Mouse (Mus musculus) limb, embryonic 10.5 days (tissue): ENCODE measurements around the gene Rasal3. TPM values are rescaled to one million over a fixed set of nuclear protein-coding genes. Genes with fewer than 3 reads are reported as not detected.

ENCODE experiments used
- DNase-seq: peaks from one replicate; pipeline ENCODE4 v3.0.0-alpha.2; 2017; ENCODE audit warnings: low spot score
- H3K27ac ChIP-seq: fragments of 300-500 bp; sonication (generic); 2 replicates; pipeline ENCODE4 v1.5.1; 2016; ENCODE audit warnings: mild to moderate bottlenecking
- H3K27me3 ChIP-seq: fragments of 300-500 bp; sonication (generic); 2 replicates; pipeline ENCODE4 v1.6.1; 2016; ENCODE audit warnings: low read depth, mild to moderate bottlenecking; ENCODE audit not compliant: poor library complexity, severe bottlenecking
- H3K36me3 ChIP-seq: fragments of 300-500 bp; sonication (generic); 2 replicates; pipeline ENCODE4 v1.6.1; 2016; ENCODE audit warnings: mild to moderate bottlenecking, moderate library complexity
- H3K4me1 ChIP-seq: fragments of 300-500 bp; sonication (generic); 2 replicates; pipeline ENCODE4 v1.6.1; 2016
- H3K4me3 ChIP-seq: fragments of 300-500 bp; sonication (generic); 2 replicates; pipeline ENCODE4 v1.5.1; 2016; ENCODE audit warnings: mild to moderate bottlenecking, moderate library complexity
- H3K9me3 ChIP-seq: fragments of 300-500 bp; sonication (generic); replicated peaks from 2 replicates; pipeline ENCODE4 v1.6.1; 2016; ENCODE audit warnings: mild to moderate bottlenecking
- WGBS: fragments of 180-500 bp; shearing (Covaris S2); methylation state at CpG from one replicate; pipeline ENCODE4 v1.1.7; 2016; 5-methylcytosine and 5-hydroxymethylcytosine counted together
- polyA plus RNA-seq: library from polyadenylated mRNA; unstranded; fragments of >200 nt; fragmentation: Nextera tagmentation; extraction: Ambion mirVana; gene quantifications from 2 replicates; pipeline ENCODE4 v1.2.1, GENCODE M21; 2016

Gene Rasal3
- 0.33 and 0.53 TPM in 2 replicates for polyA plus RNA-seq

DNA sequence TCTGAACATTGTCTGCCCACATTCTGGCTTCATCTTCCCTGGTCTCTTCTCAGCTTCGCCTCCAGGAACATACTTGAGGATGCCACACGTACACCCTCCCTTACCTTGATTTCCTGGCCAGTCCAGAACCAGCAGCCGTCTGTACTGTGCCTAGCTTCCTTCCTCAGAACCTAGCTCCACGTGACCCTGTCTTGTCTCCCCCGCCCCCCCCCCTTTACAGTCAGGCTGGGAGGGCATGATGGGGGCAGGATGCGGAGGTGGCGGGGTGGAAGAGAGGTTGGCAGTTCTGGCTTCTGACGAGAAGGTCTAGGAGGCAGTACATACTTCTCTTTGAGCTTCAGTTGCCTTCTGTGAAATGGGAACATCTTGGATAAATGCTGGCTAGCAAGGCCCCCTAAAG, at the start of gene Rasal3:
Gene Rasal3 (minus strand): TSS at position 167 of the 400 bp plus-strand sequence.
- WGBS: 69% methylated on average over 8 of the region's 8 CpGs
- no peak within 1 kb of the TSS; the same call in 1 of the 2 replicates for H3K27ac ChIP-seq
- no peaks in the 10 kb centered on the region for H3K4me1 ChIP-seq
- no peak for DNase-seq
- no peaks in the 10 kb centered on the region for H3K36me3 ChIP-seq
- H3K9me3 ChIP-seq: no peaks in the 10 kb centered on the region
- peaks cover 24% of the 10 kb centered on the region for H3K27me3 ChIP-seq
- no peak within 1 kb of the TSS for H3K4me3 ChIP-seq

DNA sequence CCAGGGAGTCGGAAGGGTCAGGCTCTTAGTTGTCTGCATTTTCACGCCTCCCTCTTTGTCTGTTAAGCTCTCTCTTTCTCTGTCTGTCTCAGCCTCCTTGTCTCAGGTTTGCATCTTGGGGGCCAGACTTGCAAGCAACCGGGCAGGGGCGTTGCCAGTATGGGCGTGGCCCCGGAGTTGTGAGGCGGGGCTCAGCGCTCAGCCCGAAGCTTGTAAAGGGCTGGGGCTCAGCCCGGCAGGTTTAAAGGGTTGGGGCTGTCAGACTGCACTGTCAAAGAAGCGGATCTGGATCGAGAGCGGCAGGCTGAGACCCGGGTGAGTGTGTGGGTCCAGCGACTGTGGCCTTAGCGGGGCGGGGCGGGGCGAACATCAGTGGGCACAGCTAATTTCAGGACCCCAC, 49.1 kb upstream of the Rasal3 start, which contains the start of gene Cyp4f39:
Gene Cyp4f39 (plus strand): TSS at position 242 of the 400 bp plus-strand sequence.
- Histone ChIP-seq H3K27me3 (peaks cover 26% of the 10 kb centered on the region), H3K36me3 (no peaks in the 10 kb centered on the region), H3K9me3 (no peaks in the 10 kb centered on the region), H3K4me1 (peaks cover 7% of the 10 kb centered on the region), H3K27ac (no peak within 1 kb of the TSS), H3K4me3 (peak within 1 kb of the TSS; percentile 46)
- 2% methylated on average over 19 of the region's 19 CpGs for WGBS
- DNase-seq: peak; percentile 57

DNA sequence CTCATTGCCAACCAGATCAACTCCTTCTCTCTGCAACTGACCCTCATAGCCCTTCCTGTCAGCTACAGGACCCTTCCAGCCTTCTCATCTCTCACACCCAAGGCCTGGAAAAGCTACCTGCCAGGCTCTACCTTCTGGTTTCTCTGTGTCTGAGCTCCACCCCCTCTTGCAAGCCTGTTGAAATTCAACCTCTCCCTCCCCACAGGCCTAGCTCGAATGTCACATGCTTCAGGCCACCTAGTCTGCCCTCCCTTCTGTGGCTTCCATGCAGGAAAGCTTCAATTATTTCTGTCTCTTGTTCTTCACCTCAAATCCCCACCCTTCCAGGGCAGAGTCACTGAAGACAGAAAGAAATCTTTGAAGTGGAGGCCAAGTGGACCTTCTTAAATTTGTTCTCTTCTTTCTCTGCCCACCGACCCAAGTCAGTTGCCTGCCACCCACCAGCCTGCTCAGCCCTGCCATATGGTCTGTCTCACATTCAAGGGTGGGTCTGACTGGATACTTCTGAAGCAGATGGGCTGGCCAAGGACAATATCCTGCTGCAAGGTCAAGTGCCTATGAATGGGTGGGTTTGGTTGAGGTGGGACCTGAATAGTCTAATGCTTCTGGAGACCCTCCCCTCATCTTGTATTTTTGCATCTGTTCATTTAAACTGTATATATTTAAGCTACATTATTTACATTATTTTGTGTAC, 47.6 kb upstream of the Rasal3 start:
- no peak overlapping the region for H3K27ac ChIP-seq
- no peaks in the 10 kb centered on the region for H3K36me3 ChIP-seq
- H3K4me3 ChIP-seq: no peak overlapping the region
- H3K9me3 ChIP-seq: no peaks in the 10 kb centered on the region
- H3K4me1 ChIP-seq: peaks cover 7% of the 10 kb centered on the region
- no peak for DNase-seq
- 34% methylated on average over 2 of the region's 2 CpGs for WGBS
- H3K27me3 ChIP-seq: peaks cover 26% of the 10 kb centered on the region

DNA sequence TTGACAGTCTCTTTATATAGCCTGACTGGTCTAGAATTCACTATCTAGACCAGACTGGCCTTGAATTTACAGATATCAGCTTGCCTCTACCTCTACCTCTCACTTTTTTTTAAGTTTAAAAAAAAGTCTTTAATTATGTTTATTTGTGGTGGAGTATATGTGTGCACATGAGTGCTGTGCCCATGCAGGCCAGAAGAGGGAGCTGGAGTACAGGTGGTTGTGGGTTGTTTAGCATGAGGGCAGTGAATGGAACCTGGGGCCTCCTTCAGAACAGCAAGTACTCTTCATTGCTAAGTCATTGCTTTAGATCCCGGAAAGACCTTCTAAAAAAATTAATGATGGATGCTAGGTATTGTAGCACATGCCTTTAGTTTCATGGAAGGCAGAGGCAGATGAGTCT, 45.7 kb upstream of the Rasal3 start:
- no peak overlapping the region for H3K4me3 ChIP-seq
- H3K27me3 ChIP-seq: peaks cover 24% of the 10 kb centered on the region
- WGBS: 97% methylated on average over 1 of the region's 1 CpGs
- H3K27ac ChIP-seq: no peak overlapping the region
- no peaks in the 10 kb centered on the region for H3K36me3 ChIP-seq
- H3K4me1 ChIP-seq: peaks cover 7% of the 10 kb centered on the region
- H3K9me3 ChIP-seq: no peaks in the 10 kb centered on the region
- no peak for DNase-seq

DNA sequence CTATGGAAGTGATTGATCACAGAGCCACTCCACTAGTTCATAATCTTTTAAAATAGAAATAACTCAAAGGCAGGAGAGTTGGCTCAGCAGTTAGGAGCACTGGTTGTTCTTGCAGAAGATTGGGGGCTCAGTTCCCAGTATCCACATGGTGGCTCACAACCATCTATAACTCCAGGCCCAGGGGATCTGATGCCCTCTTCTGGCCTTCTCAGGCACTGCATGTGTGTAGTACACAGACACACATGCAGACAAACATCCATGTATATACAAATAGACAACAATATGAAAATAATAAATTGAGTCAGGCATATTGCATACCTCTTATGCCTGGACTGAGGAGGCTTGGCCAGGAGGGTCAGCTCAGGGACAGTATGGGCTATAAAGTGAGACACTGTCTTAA, 43.8 kb upstream of the Rasal3 start:
- peaks cover 5% of the 10 kb centered on the region for H3K27me3 ChIP-seq
- DNase-seq: no peak
- H3K4me3 ChIP-seq: no peak overlapping the region
- no peaks in the 10 kb centered on the region for H3K36me3 ChIP-seq
- peaks cover under 1% of the 10 kb centered on the region for H3K4me1 ChIP-seq
- H3K27ac ChIP-seq: no peak overlapping the region
- no peaks in the 10 kb centered on the region for H3K9me3 ChIP-seq

DNA sequence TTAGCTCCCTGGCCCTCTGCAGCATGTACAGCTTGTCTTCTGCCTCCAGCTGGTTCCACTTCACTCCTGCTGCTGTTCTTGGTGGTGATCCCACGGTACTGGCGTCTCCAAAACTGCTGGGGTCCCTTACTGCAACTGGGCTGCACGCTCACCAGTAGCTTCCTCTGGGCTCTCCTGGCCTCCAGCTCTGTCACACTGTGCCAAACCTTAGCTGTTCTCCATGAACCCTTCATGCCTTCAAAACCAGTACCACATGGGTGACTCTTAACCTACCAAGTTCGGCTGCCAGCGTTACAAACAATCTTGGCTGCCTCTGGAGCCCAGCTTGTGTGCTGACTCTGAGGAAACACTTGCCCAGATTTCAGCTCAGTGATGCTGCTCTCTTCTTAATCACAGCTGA, 41.6 kb upstream of the Rasal3 start:
- H3K4me1 ChIP-seq: no peaks in the 10 kb centered on the region
- WGBS: 77% methylated on average over 5 of the region's 5 CpGs
- H3K9me3 ChIP-seq: no peaks in the 10 kb centered on the region
- no peaks in the 10 kb centered on the region for H3K27me3 ChIP-seq
- no peak for DNase-seq
- no peak overlapping the region for H3K27ac ChIP-seq
- H3K36me3 ChIP-seq: no peaks in the 10 kb centered on the region
- H3K4me3 ChIP-seq: no peak overlapping the region

DNA sequence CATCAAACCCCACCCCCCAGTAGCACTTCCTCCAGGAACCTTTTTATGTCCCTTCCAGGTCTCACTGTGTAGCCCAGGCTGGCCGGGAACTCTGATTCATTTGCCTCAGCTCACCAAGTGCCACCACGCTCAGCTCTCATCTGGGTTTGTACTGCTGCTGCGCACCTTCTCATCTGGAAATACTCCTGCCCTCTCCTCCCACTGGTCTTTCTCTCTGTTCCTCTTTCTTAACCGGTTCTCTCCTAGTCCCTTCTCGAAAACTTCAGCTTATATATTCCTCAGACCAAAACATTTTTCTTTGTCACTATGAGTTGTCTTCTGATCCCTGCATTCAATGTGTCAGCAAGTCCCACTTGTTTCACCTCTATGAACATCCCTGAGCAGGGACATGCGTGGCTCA, 39.9 kb upstream of the Rasal3 start:
- DNase-seq: no peak
- no peaks in the 10 kb centered on the region for H3K27me3 ChIP-seq
- no peaks in the 10 kb centered on the region for H3K36me3 ChIP-seq
- H3K4me1 ChIP-seq: no peaks in the 10 kb centered on the region
- H3K9me3 ChIP-seq: no peaks in the 10 kb centered on the region
- no peak overlapping the region for H3K27ac ChIP-seq
- no peak overlapping the region for H3K4me3 ChIP-seq
- WGBS: 79% methylated on average over 6 of the region's 6 CpGs

DNA sequence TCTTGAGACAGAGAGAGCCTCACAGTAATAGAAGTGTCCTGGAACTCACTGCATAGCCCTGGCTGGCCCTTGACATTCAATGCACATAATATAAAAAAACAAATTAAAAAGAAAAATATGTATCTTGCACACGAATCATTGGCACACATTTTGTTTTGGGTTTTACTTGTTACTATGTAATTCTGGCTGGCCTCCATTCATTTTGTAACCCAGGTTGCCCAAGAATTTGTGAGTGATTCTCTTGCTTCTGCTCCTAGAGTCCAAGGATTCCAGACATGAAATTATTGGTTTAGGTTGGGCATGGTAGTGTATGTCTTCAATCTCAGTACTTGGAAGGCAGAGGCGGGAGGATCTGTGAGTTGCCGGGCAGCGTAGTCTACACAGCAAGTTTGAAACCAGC, 33.7 kb upstream of the Rasal3 start:
- Histone ChIP-seq H3K27ac (no peak overlapping the region), H3K4me3 (no peak overlapping the region), H3K36me3 (no peaks in the 10 kb centered on the region), H3K9me3 (no peaks in the 10 kb centered on the region), H3K27me3 (no peaks in the 10 kb centered on the region), H3K4me1 (no peaks in the 10 kb centered on the region)
- no peak for DNase-seq
- WGBS: 96% methylated on average over 4 of the region's 4 CpGs

DNA sequence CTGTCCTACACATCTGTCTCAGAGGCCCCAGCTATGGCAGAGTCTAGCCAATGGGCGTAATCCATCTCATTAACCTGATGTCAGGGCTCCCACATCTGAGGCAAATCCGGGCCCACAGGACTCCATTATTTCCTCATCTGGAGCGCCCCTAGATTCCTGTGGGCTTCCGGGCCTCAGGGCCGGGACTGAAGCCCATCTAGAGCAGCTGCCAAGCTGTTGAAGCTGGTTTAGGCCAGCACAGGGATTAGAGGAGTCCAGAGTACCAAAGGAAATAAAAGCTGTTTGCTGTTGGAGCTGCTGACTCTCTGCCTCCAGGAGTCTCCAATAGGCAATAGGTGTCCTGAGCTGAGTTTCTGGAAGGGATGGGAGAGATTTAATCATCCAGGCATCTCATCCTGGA, 31.8 kb upstream of the Rasal3 start:
- H3K9me3 ChIP-seq: no peaks in the 10 kb centered on the region
- H3K27ac ChIP-seq: no peak overlapping the region
- no peaks in the 10 kb centered on the region for H3K36me3 ChIP-seq
- no peak overlapping the region for H3K4me3 ChIP-seq
- DNase-seq: no peak
- H3K4me1 ChIP-seq: no peaks in the 10 kb centered on the region
- no peaks in the 10 kb centered on the region for H3K27me3 ChIP-seq
- WGBS: 69% methylated on average over 5 of the region's 5 CpGs

DNA sequence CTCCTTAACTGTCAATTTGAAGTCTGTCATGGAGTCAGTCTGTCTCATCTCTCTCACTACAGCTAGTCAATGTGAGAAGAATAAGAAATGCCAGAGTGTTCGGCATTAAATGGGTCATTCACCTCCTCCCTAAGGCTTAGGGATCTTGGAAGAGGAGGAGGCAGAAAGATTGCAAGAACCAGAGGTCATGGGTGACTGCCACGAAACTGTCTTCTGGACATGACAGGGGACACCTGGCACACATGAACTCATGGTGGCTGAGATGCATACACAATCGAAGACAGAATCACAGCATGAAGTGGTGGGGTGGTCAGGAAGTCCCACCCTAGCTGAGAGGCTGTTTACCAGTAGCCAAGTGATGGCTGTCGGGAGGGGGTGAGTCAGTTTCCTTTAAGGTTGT, 30.9 kb upstream of the Rasal3 start:
- no peaks in the 10 kb centered on the region for H3K9me3 ChIP-seq
- H3K4me3 ChIP-seq: no peak overlapping the region
- H3K27me3 ChIP-seq: no peaks in the 10 kb centered on the region
- 74% methylated on average over 4 of the region's 4 CpGs for WGBS
- H3K27ac ChIP-seq: no peak overlapping the region
- no peaks in the 10 kb centered on the region for H3K36me3 ChIP-seq
- H3K4me1 ChIP-seq: no peaks in the 10 kb centered on the region
- no peak for DNase-seq

DNA sequence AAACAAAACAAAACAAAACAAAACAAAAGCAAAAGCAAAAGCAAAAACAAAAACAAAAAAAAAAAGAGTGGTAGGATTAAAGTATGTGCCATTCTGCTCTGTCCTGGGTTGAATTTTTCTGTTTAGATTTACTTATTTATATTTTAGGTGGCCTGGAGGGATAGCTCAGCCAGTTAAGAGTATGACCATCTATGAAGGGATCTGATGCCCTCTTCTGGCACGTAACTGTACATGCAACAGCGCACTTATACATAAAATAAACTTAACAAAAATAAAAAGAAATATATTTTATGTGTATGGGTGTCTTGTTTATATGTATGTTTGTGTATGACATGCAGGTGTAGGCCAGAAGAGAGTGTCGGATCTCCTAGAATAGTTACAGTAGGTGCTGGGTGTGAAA, 28.6 kb upstream of the Rasal3 start:
- no peaks in the 10 kb centered on the region for H3K9me3 ChIP-seq
- no peak overlapping the region for H3K4me3 ChIP-seq
- DNase-seq: no peak
- 60% methylated on average over 3 of the region's 3 CpGs for WGBS
- no peaks in the 10 kb centered on the region for H3K4me1 ChIP-seq
- no peaks in the 10 kb centered on the region for H3K27me3 ChIP-seq
- H3K36me3 ChIP-seq: no peaks in the 10 kb centered on the region
- H3K27ac ChIP-seq: no peak overlapping the region

DNA sequence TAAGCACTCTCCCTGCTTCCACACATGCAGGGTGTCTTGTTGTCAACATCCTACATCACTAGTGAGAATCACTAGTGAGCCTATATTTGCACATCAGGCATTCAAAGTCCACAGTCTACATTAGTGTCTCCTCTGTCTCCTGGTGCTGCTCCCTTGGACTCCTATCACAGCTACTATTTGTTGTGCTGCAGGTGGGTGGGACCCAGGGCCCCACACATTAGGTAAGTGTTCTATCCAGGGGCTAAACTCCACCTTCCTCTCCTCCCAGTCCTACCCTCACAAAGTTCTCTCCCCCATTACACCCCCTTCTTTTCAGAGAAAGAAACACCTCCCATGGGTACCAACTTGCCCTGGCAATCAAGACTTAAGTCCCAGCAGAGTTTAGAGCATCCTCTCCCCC, 23.2 kb upstream of the Rasal3 start:
- no peaks in the 10 kb centered on the region for H3K36me3 ChIP-seq
- no peak overlapping the region for H3K27ac ChIP-seq
- H3K9me3 ChIP-seq: no peaks in the 10 kb centered on the region
- H3K27me3 ChIP-seq: no peaks in the 10 kb centered on the region
- DNase-seq: no peak
- H3K4me3 ChIP-seq: no peak overlapping the region
- no peaks in the 10 kb centered on the region for H3K4me1 ChIP-seq

DNA sequence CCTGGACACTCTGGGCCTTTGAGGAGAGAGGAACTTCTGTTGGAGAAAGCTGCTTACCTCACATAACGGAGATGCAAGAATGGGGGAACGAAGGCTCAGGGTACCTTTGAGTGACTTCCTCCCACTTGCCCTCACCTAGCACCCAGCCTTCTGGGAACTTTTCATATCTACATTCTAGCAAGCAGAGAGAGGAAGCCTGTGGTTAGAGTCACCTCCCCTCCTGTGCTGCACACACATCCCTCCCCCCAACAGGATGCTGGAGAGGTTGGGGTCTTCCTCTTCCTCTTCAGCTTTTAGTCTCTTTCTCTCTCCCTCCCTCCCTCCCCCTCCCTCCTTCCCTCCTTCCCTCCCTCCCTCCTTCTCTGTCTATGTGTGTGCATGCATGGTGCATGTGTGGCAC, 20.7 kb upstream of the Rasal3 start, which contains the start of gene Pglyrp2:
Gene Pglyrp2 (minus strand): TSS at position 134 of the 400 bp plus-strand sequence.
- Histone ChIP-seq H3K27me3 (0 out of 2 replicates have a peak, but pooled peaks cover 4% of the 10 kb centered on the region), H3K27ac (no peak within 1 kb of the TSS), H3K9me3 (no peaks in the 10 kb centered on the region), H3K36me3 (no peaks in the 10 kb centered on the region), H3K4me1 (no peaks in the 10 kb centered on the region), H3K4me3 (no peak within 1 kb of the TSS)
- no peak for DNase-seq
- 94% methylated on average over 2 of the region's 2 CpGs for WGBS

DNA sequence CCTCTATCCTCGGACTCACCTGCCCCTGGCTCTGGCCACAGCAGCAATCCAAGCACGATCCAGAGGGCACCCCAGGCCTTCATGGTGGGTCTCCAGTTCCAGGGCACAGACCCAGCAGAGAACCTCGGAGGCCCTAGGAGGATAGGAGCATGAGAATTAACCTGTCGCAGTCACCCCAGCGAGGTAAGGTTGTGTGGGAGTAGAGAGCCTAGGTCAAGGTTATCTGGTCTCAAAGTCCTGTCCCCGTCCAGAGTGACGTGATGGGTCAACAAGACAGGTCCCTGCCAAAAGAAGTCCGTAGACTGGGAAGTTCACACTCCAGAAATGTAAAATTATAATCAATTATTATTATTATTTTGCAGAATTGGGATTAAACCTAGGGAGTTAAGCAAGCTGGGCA, 17.4 kb upstream of the Rasal3 start:
- Histone ChIP-seq H3K9me3 (no peaks in the 10 kb centered on the region), H3K36me3 (no peaks in the 10 kb centered on the region), H3K27me3 (peaks cover 32% of the 10 kb centered on the region), H3K27ac (no peak overlapping the region), H3K4me3 (no peak overlapping the region), H3K4me1 (no peaks in the 10 kb centered on the region)
- no peak for DNase-seq
- 88% methylated on average over 8 of the region's 8 CpGs for WGBS
